Mouse (Mus musculus) bone marrow, adult 2 months (tissue): Measurements from ENCODE around the gene Cadm2.

Experiments
- CTCF ChIP-seq: fragments of 200-500 bp; IDR thresholded peaks from 2 replicates; pipeline ENCODE4 v1.5.1; 2011; ENCODE audit warnings: low read length, control low read depth; ENCODE audit not compliant: control insufficient read depth, insufficient read depth
- POLR2A ChIP-seq: fragments of 200-500 bp; IDR thresholded peaks from 2 replicates; pipeline ENCODE4 v1.6.1; 2011; ENCODE audit warnings: low read depth, mild to moderate bottlenecking, control low read depth, low read length, borderline replicate concordance; ENCODE audit not compliant: control insufficient read depth

GRCm38 (mm10) chr16:66622423-66622822, 998.3 kb downstream of the Cadm2 start:
- no peak for TF ChIP-seq POLR2A
- no peak for TF ChIP-seq CTCF
